Mouse (Mus musculus) bone marrow, adult 2 months (tissue): ENCODE measurements around the gene Slc46a3. TPM values are rescaled to one million over a fixed set of nuclear protein-coding genes. Genes with fewer than 3 reads are reported as not detected.

Source experiments
- H3K27ac ChIP-seq: fragments of 200-500 bp; 2 replicates; pipeline ENCODE4 v1.5.1; 2012; ENCODE audit warnings: low read depth, mild to moderate bottlenecking, control low read depth, inconsistent platforms, low read length; ENCODE audit not compliant: control insufficient read depth, poor library complexity, insufficient read depth
- H3K4me1 ChIP-seq: fragments of 200-500 bp; 2 replicates; pipeline ENCODE4 v1.6.1; 2011; ENCODE audit warnings: low read length; ENCODE audit not compliant: control insufficient read depth, insufficient read depth
- H3K4me3 ChIP-seq: fragments of 200-500 bp; replicated peaks from 2 replicates; pipeline ENCODE3; 2011; ENCODE audit warnings: mild to moderate bottlenecking, low read depth, low read length, control low read depth; ENCODE audit not compliant: control insufficient read depth
- CTCF ChIP-seq: fragments of 200-500 bp; IDR thresholded peaks from 2 replicates; pipeline ENCODE4 v1.5.1; 2011; ENCODE audit warnings: low read length, control low read depth; ENCODE audit not compliant: control insufficient read depth, insufficient read depth
- POLR2A ChIP-seq: fragments of 200-500 bp; IDR thresholded peaks from 2 replicates; pipeline ENCODE4 v1.6.1; 2011; ENCODE audit warnings: low read depth, mild to moderate bottlenecking, control low read depth, low read length, borderline replicate concordance; ENCODE audit not compliant: control insufficient read depth
- WGBS: fragments of 180-500 bp; shearing (Covaris S2); methylation state at CpG from one replicate; pipeline ENCODE4 v1.1.7; 2018; 5-methylcytosine and 5-hydroxymethylcytosine counted together
- polyA plus RNA-seq: library from polyadenylated mRNA; stranded (reverse); fragments of >200 nt; gene quantifications from 2 replicates; pipeline ENCODE4 v1.2.4, GENCODE M21; 2011; ENCODE audit warnings: low replicate concordance; ENCODE audit not compliant: missing spikeins, insufficient read depth, insufficient read length

The Slc46a3 gene
- polyA plus RNA-seq, 1 experiment, result 22.2 TPM

DNA sequence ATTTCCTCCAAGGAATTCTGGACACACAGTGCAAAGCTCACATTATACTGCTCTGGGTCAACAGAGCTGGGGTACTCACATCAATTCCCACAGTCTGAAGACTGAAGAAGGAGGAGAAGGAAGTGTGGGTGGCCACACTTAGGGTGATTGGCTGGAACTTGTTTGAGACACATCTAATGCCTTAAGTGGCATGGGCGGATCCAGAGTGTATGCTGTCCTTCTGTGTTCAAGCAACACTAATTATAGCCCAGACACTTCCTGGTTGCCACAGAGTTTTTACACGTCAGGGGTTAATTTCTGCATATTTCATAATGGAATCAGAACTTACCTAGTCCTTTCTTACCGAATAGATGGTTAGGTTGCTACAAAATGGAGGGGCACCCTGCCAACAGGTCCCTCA, 49.3 kb downstream of the Slc46a3 start:
- Histone ChIP-seq H3K4me3 (no peak overlapping the region), H3K27ac (no peak overlapping the region), H3K4me1 (no peaks in the 10 kb centered on the region; the same call in 1 of the 2 replicates)
- no peak for TF ChIP-seq CTCF
- no peak for TF ChIP-seq POLR2A
- WGBS, result 25% methylated on average over 3 of the region's 3 CpGs

- Histone ChIP-seq H3K4me3 (no peak overlapping the region), H3K4me1 (no peaks in the 10 kb centered on the region; the same call in 1 of the 2 replicates), H3K27ac (no peak overlapping the region)
- TF ChIP-seq POLR2A (no peak), CTCF (no peak)
- 58% methylated on average over 7 of the region's 7 CpGs for WGBS
Measured at GRCm38 (mm10) chr5:147843340-147843739, 51.3 kb downstream of the Slc46a3 start.

DNA sequence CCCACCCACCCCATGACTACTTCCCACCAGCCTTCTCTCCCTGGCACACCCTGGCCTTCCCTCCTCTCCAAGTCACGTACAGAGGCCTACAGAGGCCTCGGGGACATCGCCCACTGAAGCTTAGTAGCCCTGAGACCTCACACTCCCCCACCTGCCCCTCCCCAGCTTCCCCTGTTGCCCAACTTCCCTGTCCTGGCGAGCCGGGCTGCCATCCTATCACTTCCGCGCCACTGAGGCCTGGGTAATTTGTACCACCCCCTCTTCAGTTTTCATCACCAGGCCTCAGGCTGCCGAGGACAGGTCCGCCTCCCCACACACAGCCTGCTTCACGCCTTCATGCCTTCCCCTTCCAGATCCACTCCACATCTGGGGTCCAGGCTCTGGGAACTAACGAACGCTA, 55.2 kb downstream of the Slc46a3 start:
- TF ChIP-seq POLR2A, result no peak
- TF ChIP-seq CTCF, result no peak
- Histone ChIP-seq H3K27ac (peak overlapping the region; percentile 3; the same call in 1 of the 2 replicates), H3K4me1 (no peaks in the 10 kb centered on the region; the same call in 1 of the 2 replicates), H3K4me3 (no peak overlapping the region)
- WGBS, result 37% methylated on average over 12 of the region's 12 CpGs

DNA sequence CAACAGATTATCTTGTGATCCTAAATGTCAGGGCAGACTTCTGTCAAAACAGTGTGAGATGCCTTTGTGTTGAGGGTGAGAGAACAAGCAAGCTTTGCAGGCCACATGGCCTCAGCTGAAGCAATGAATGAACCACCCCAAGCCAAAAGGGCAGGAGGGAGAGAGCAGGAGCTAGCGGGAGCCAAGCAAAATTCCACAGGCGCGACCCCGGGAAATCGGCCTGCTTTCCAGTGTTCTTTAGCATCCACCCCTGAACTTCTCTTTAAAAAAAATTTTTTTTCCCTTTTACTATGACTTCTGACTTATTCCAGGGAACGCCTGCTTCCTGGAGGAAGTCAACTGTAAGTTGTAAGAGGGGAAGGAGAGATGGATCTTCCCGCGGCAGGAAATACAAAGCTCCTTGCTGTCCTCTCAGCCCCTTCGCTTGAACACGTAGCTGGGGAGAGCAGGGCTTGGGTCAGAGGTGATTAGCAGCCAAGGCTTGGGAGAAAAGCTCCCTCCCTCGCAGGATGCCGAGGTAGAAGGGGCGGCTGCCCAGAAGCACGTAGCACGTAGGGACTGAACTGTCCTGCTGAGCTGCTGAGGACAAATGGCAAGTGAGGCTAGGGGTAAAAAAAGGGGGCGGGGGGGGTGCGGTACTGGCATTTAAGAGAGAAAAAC, 59.6 kb downstream of the Slc46a3 start:
- WGBS, result 39% methylated on average over 17 of the region's 17 CpGs
- no peaks in the 10 kb centered on the region; the same call in 1 of the 2 replicates for H3K4me1 ChIP-seq
- H3K4me3 ChIP-seq, result no peak overlapping the region
- H3K27ac ChIP-seq, result no peak overlapping the region
- no peak for TF ChIP-seq POLR2A
- TF ChIP-seq CTCF, result no peak

DNA sequence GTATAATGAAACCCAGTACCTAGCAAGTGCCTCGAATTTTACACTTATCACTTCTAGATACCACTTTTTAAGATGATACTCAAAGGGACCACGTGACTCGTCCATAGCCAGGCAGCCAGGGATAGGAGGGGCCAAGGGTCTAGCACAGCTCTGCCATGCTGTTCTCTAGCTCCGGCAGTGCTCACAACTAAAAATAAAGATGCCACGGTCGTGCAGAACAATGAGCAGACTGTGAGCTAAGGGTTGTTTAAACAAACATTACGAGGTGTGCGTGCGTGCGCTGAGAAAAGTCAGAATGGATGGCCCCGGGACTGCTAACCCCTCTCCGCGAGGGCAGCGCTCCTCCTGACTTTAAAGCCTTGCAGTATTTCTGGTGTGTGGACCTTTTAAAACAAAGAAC, 61.8 kb downstream of the Slc46a3 start:
- TF ChIP-seq POLR2A, result no peak
- no peak for TF ChIP-seq CTCF
- Histone ChIP-seq H3K4me3 (no peak overlapping the region), H3K27ac (no peak overlapping the region), H3K4me1 (no peaks in the 10 kb centered on the region)
- WGBS, result 50% methylated on average over 14 of the region's 14 CpGs

GRCm38 (mm10) chr5:147828846-147829245, 65.8 kb downstream of the Slc46a3 start:
- TF ChIP-seq POLR2A, result no peak
- no peak for TF ChIP-seq CTCF
- 84% methylated on average over 8 of the region's 8 CpGs for WGBS
- Histone ChIP-seq H3K27ac (no peak overlapping the region), H3K4me3 (no peak overlapping the region), H3K4me1 (no peaks in the 10 kb centered on the region; the same call in 1 of the 2 replicates)

Other genes with a start within 250 kb of the Slc46a3 start
- gene Flt1, start 168.8 kb downstream of the Slc46a3 start, polyA plus RNA-seq, result 1.7 and 5.1 TPM in 2 replicates
- 93.6 and 166 TPM in 2 replicates for gene Pomp, start 34.4 kb downstream of the Slc46a3 start, polyA plus RNA-seq
- not detected in 2 replicates for gene Mtus2, start 62.5 kb upstream of the Slc46a3 start, polyA plus RNA-seq